Mouse (Mus musculus): ENCODE results near the gene Klk1b9. TPM values are rescaled to one million over a fixed set of nuclear protein-coding genes. Genes with fewer than 3 reads are reported as not detected.
"Not testable (repeated sequence)": the region's sequence is repeated elsewhere in the genome, so short reads cannot be mapped to it uniquely, and the experiment has no call there.

The Klk1b9 gene
- polyA plus RNA-seq, 1 experiment from 2014 or later = not detected

DNA sequence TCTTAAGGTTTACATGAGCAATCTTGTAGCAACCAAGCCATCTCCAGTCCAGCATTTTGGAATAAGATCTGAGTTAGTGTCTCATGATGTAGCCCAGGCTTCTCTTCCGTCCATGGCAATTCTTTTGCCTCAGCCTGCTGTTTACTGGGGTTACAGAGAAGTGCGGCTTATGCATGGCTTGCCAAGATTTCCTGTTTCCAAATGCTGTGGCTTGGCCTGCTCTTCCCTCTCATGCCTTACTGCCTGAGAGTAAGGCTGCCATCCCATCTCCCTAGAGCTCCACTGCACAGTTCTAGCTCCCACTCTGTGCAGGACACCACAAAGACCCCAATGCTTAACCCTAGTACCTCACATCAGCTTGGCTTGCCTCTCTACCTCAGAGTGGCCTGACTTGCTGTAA is 8.2 kb upstream of the Klk1b9 start:
- Histone ChIP-seq H3K4me2 (no peak overlapping the region), H3K36me3 (no peaks in the 10 kb centered on the region), H3K27ac (ENCODE audit: poor library complexity, severe bottlenecking) (no peak overlapping the region), H3K9ac (no peak overlapping the region), H3K27me3 (replicated peaks) (no peaks in the 10 kb centered on the region), H3K4me1 (replicated peaks) (no peaks in the 10 kb centered on the region), H3K4me3 (no peak overlapping the region), H3K9me3 (replicated peaks) (no peaks in the 10 kb centered on the region)
- no peak for ATAC-seq (ENCODE audit: insufficient number of reproducible peaks, low FRiP score)
- 77% methylated on average over 2 of the region's 2 CpGs for WGBS

DNA sequence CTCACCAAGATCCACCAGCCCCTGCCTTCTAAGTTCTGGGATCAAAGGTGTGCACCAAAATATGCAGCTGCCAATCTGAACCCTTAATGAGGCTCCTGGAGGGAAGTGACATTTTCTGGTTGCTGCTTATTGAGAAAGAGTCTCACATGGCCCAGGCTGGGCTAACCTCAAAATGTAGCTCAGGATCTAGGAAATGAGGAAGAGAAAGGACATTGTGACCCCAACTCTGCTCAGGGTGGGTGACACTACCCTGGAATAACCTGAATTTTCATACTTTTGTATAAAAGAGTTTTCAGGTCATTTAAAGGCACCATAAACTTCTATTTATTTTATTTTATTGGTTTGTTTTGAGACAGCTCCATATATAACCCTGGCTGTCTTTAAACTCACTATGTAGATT is 9.8 kb downstream of the Klk1b9 start:
- no peak for ATAC-seq (ENCODE audit: insufficient number of reproducible peaks, low FRiP score)
- no peaks in the 10 kb centered on the region for H3K36me3 ChIP-seq
- no peak overlapping the region for H3K27ac ChIP-seq (ENCODE audit: poor library complexity, severe bottlenecking)
- H3K4me3 ChIP-seq = no peak overlapping the region
- H3K9ac ChIP-seq = no peak overlapping the region
- H3K4me2 ChIP-seq = no peak overlapping the region
- no peaks in the 10 kb centered on the region for H3K9me3 ChIP-seq (replicated peaks)
- no peaks in the 10 kb centered on the region for H3K4me1 ChIP-seq (replicated peaks)
- no peaks in the 10 kb centered on the region; the same call in 1 of the 2 replicates for H3K27me3 ChIP-seq (replicated peaks)

DNA sequence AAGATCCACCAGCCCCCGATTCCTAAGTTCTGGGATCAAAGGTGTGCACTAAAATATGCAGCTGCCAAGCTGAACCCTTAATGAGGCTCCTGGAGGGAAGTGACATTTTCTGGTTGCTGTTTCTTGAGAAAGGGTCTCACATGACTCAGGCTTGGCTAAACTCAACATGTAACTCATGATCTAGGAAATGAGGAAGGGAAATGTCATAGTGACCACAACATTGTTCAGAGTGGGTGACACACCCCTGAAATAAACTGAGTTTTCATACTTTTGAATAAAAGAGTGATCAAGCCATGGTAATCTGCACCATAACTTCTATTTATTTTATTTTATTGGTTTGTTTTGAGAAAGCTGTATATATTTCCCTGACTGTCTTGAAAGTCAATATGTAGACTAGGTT is 19.0 kb downstream of the Klk1b9 start:
- H3K27ac ChIP-seq (ENCODE audit: poor library complexity, severe bottlenecking); H3K9me3 ChIP-seq (replicated peaks); H3K4me3 ChIP-seq; H3K27me3 ChIP-seq (replicated peaks); H3K4me2 ChIP-seq; H3K36me3 ChIP-seq; H3K4me1 ChIP-seq (replicated peaks); H3K9ac ChIP-seq; ATAC-seq (ENCODE audit: insufficient number of reproducible peaks, low FRiP score): not testable (repeated sequence)
- WGBS = 79% methylated on average over 1 of the region's 1 CpGs

DNA sequence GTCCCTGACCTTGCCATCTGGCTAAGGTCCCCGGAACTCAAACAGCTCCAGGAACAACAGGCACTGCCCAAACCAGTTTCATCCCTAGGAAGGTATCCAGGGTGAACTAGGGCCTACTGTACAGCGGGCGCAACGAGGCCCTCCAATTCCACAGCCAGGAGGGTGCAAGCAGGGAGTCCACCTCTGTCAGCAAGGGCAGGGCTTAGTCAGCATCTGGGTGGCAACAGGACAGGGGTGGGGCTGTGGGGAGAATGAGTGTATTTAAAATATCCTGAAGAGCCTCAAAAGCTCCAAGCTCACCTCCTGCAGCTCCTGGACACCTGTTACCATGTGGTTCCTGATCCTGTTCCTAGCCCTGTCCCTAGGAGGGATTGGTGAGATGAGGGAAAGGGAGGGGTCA is 19.7 kb downstream of the Klk1b9 start, which contains the start of gene Klk1b11:
Gene Klk1b11, plus strand, starts transcription at position 301 of the 400 bp plus-strand sequence.
- H3K27me3 ChIP-seq (replicated peaks); H3K36me3 ChIP-seq; H3K9me3 ChIP-seq (replicated peaks); H3K9ac ChIP-seq; H3K27ac ChIP-seq (ENCODE audit: poor library complexity, severe bottlenecking); H3K4me3 ChIP-seq; ATAC-seq (ENCODE audit: insufficient number of reproducible peaks, low FRiP score); H3K4me2 ChIP-seq; H3K4me1 ChIP-seq (replicated peaks): not testable (repeated sequence)
- 66% methylated on average over 4 of the region's 4 CpGs for WGBS

DNA sequence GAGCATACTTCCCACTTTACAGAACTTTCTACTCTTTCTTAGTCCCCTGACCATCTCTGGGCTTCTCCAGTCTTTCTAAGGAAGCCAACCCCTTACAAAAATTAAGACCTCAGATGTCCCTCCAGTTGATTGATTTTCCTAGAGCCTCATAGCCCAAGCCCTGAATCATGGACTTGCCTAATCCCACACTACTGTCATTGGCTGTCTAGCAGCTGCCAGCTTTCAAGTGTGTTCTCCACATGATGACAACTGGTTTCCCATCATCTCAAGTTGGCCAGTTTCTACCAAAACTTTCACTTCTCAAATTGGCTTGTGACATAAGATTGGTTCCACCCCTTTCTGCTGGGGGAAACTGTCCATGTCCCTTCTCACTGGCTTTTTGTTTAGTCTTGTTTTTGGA is 29.0 kb downstream of the Klk1b9 start:
- Histone ChIP-seq H3K27ac (ENCODE audit: poor library complexity, severe bottlenecking) (no peak overlapping the region), H3K4me2 (no peak overlapping the region), H3K36me3 (no peaks in the 10 kb centered on the region), H3K4me1 (replicated peaks) (no peaks in the 10 kb centered on the region), H3K9ac (no peak overlapping the region), H3K27me3 (replicated peaks) (no peaks in the 10 kb centered on the region), H3K4me3 (no peak overlapping the region), H3K9me3 (replicated peaks) (no peaks in the 10 kb centered on the region)
- no peak for ATAC-seq (ENCODE audit: insufficient number of reproducible peaks, low FRiP score)

DNA sequence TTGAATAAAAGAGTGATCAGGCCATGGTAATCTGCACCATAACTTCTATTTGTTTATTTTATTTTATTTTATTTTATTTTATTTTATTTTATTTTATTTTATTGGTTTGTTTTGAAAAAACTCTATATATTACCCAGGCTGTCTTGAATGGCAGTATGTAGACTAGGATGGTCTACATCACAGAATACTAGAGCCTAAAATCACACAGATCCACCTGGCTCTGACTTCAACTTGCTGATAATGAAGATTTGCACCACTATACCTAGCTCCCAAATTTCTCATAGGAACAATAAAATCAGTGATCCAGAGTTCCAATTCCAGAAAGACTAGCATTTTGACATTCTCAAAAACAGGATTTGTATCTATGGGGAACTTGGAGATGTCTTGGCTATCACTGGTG is 36.0 kb downstream of the Klk1b9 start, which contains the start of gene Klk1b26:
Gene Klk1b26, plus strand, starts transcription at position 301 of the 400 bp plus-strand sequence.
- ATAC-seq (ENCODE audit: insufficient number of reproducible peaks, low FRiP score); H3K4me2 ChIP-seq; H3K27me3 ChIP-seq (replicated peaks); H3K4me1 ChIP-seq (replicated peaks); H3K9me3 ChIP-seq (replicated peaks); H3K27ac ChIP-seq (ENCODE audit: poor library complexity, severe bottlenecking); H3K9ac ChIP-seq; H3K4me3 ChIP-seq; H3K36me3 ChIP-seq: not testable (repeated sequence)

DNA sequence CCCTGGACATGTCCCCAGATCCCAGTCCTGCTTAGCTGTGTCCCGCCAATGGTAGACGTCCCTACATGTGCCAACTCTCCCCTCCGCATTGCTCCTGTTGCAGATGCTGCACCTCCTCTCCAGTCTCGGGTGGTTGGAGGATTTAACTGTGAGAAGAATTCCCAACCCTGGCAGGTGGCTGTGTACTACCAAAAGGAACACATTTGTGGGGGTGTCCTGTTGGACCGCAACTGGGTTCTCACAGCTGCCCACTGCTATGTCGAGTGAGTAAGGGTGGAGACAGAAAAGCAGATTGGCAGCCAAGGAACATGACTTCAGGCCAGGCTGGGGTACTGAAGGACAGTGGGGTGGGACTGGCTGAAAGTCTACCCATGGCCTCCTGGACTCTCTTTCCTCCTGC is 38.8 kb downstream of the Klk1b9 start:
- H3K9me3 ChIP-seq (replicated peaks); H3K9ac ChIP-seq; H3K27me3 ChIP-seq (replicated peaks); ATAC-seq (ENCODE audit: insufficient number of reproducible peaks, low FRiP score); H3K36me3 ChIP-seq; H3K4me3 ChIP-seq; H3K4me1 ChIP-seq (replicated peaks); H3K27ac ChIP-seq (ENCODE audit: poor library complexity, severe bottlenecking); H3K4me2 ChIP-seq: not testable (repeated sequence)
- WGBS = 72% methylated on average over 6 of the region's 6 CpGs

DNA sequence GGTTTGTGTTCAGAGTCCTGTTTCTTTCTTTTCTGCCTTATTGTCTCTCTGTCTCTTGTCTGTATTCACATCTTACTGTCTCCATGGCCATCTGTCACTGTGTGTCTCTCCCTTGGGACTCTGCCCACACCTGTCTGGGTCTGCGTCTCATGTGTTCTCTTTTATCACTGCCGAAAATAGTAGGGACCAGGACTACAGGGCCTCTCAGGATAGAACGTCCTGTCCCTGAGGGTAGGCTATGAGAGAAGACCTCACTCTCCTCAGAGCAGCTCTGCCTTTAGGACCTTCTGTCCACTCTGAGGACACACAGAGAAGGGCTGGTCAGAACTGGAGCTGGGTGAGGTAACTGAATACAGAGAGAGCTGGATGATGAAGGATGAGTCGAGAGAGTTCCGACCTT is 39.2 kb downstream of the Klk1b9 start:
- Histone ChIP-seq H3K27ac (ENCODE audit: poor library complexity, severe bottlenecking) (no peak overlapping the region), H3K4me1 (replicated peaks) (no peaks in the 10 kb centered on the region), H3K4me2 (no peak overlapping the region), H3K4me3 (no peak overlapping the region), H3K9ac (no peak overlapping the region), H3K9me3 (replicated peaks) (no peaks in the 10 kb centered on the region), H3K27me3 (replicated peaks) (no peaks in the 10 kb centered on the region), H3K36me3 (no peaks in the 10 kb centered on the region)
- no peak for ATAC-seq (ENCODE audit: insufficient number of reproducible peaks, low FRiP score)
- 82% methylated on average over 5 of the region's 5 CpGs for WGBS

Other genes with a start within 250 kb of the Klk1b9 start
- gene Klk12, start 207.2 kb upstream of the Klk1b9 start, polyA plus RNA-seq (2016; fragmentation: Nextera tagmentation; extraction: Ambion mirVana) = not detected in 2 replicates
- gene Klk11, start 201.5 kb upstream of the Klk1b9 start, polyA plus RNA-seq (2016; fragmentation: Nextera tagmentation; extraction: Ambion mirVana) = not detected in 2 replicates
- 0.23 TPM in 1 of 2 replicates, not detected in the other for gene Klk10, start 195.0 kb upstream of the Klk1b9 start, polyA plus RNA-seq (2016; fragmentation: Nextera tagmentation; extraction: Ambion mirVana)
- gene Klk9, start 184.2 kb upstream of the Klk1b9 start, polyA plus RNA-seq (2016; fragmentation: Nextera tagmentation; extraction: Ambion mirVana) = not detected in 2 replicates
- 24.4 and 25.0 TPM in 2 replicates for gene Klk8, start 178.5 kb upstream of the Klk1b9 start, polyA plus RNA-seq (2016; fragmentation: Nextera tagmentation; extraction: Ambion mirVana)
- gene Klk7, start 164.8 kb upstream of the Klk1b9 start, polyA plus RNA-seq (2016; fragmentation: Nextera tagmentation; extraction: Ambion mirVana) = 0.26 TPM in 1 of 2 replicates, not detected in the other
- gene Klk6, start 151.6 kb upstream of the Klk1b9 start, polyA plus RNA-seq (2016; fragmentation: Nextera tagmentation; extraction: Ambion mirVana) = not detected in 2 replicates
- gene Klk5, start 134.1 kb upstream of the Klk1b9 start, polyA plus RNA-seq (2016; fragmentation: Nextera tagmentation; extraction: Ambion mirVana) = not detected in 2 replicates
- gene Klk4, start 94.9 kb upstream of the Klk1b9 start, polyA plus RNA-seq (2016; fragmentation: Nextera tagmentation; extraction: Ambion mirVana) = 0.18 TPM in 1 of 2 replicates, not detected in the other
- gene Klk15, start 42.3 kb upstream of the Klk1b9 start, polyA plus RNA-seq (2016; fragmentation: Nextera tagmentation; extraction: Ambion mirVana) = not detected in 2 replicates
- gene Klk1b8, start 25.4 kb upstream of the Klk1b9 start, polyA plus RNA-seq (2016; fragmentation: Nextera tagmentation; extraction: Ambion mirVana) = not detected in 2 replicates
- not detected in 2 replicates for gene Klk1b1, start 9.3 kb upstream of the Klk1b9 start, polyA plus RNA-seq (2016; fragmentation: Nextera tagmentation; extraction: Ambion mirVana)
- gene Klk1b11, start 19.8 kb downstream of the Klk1b9 start, polyA plus RNA-seq (2016; fragmentation: Nextera tagmentation; extraction: Ambion mirVana) = not detected in 2 replicates
- not detected in 2 replicates for gene Klk1b26, start 36.1 kb downstream of the Klk1b9 start, polyA plus RNA-seq (2016; fragmentation: Nextera tagmentation; extraction: Ambion mirVana)
- gene Klk1b27, start 76.2 kb downstream of the Klk1b9 start, polyA plus RNA-seq (2016; fragmentation: Nextera tagmentation; extraction: Ambion mirVana) = not detected in 2 replicates
- gene Klk1b21, start 126.3 kb downstream of the Klk1b9 start, polyA plus RNA-seq (2016; fragmentation: Nextera tagmentation; extraction: Ambion mirVana) = not detected in 2 replicates
- gene Klk1b22, start 136.6 kb downstream of the Klk1b9 start, polyA plus RNA-seq (2016; fragmentation: Nextera tagmentation; extraction: Ambion mirVana) = not detected in 2 replicates
- gene Klk1b16, start 160.7 kb downstream of the Klk1b9 start, polyA plus RNA-seq (2016; fragmentation: Nextera tagmentation; extraction: Ambion mirVana) = not detected in 2 replicates
- not detected in 2 replicates for gene Klk1b24, start 212.2 kb downstream of the Klk1b9 start, polyA plus RNA-seq (2016; fragmentation: Nextera tagmentation; extraction: Ambion mirVana)
- not detected in 2 replicates for gene Klk1b3, start 222.1 kb downstream of the Klk1b9 start, polyA plus RNA-seq (2016; fragmentation: Nextera tagmentation; extraction: Ambion mirVana)
- not detected in 2 replicates for gene Klk1b4, start 231.4 kb downstream of the Klk1b9 start, polyA plus RNA-seq (2016; fragmentation: Nextera tagmentation; extraction: Ambion mirVana)
- not detected in 2 replicates for gene Klk1b5, start 239.9 kb downstream of the Klk1b9 start, polyA plus RNA-seq (2016; fragmentation: Nextera tagmentation; extraction: Ambion mirVana)
- not detected in 2 replicates for gene Klk1, start 249.3 kb downstream of the Klk1b9 start, polyA plus RNA-seq (2016; fragmentation: Nextera tagmentation; extraction: Ambion mirVana)